Mouse (Mus musculus) bone marrow macrophage, adult 2 months (primary cell): ENCODE measurements around the gene Nf2.
"Not testable (repeated sequence)": the region's sequence is repeated elsewhere in the genome, so short reads cannot be mapped to it uniquely, and the experiment has no call there.

Experiments used
- CTCF ChIP-seq: IDR thresholded peaks from 2 replicates; pipeline ENCODE4 v1.5.1; 2012; ENCODE audit warnings: low read depth, mild to moderate bottlenecking, low read length, moderate library complexity
- POLR2A ChIP-seq: IDR thresholded peaks from 2 replicates; pipeline ENCODE4 v1.6.1; 2012; ENCODE audit warnings: mild to moderate bottlenecking, low read depth, low read length, borderline replicate concordance

GRCm38 (mm10) chr11:4822446-4822842 lies 26.9 kb downstream of the Nf2 start:
- not testable (repeated sequence) for TF ChIP-seq POLR2A, CTCF
